Mouse (Mus musculus): ENCODE data around the gene Gm49320. TPM values are rescaled to one million over a fixed set of nuclear protein-coding genes. Genes with fewer than 3 reads are reported as not detected.

The Gm49320 gene
- polyA plus RNA-seq, 1 experiment from 2014 or later, result 1.6 TPM

- Histone ChIP-seq H3K4me1 (replicated peaks; ENCODE audit: control insufficient read depth, insufficient read depth, low read length) (no peaks in the 10 kb centered on the region), H3K9ac (no peak overlapping the region), H3K27ac (no peak overlapping the region), H3K27me3 (ENCODE audit: control insufficient read depth, insufficient read depth, low read length) (no peaks in the 10 kb centered on the region), H3K4me2 (replicated peaks) (no peak overlapping the region), H3K9me3 (ENCODE audit: control insufficient read depth, low read length) (no peaks in the 10 kb centered on the region), H3K4me3 (replicated peaks; ENCODE audit: low read length) (no peak overlapping the region), H3K36me3 (replicated peaks; ENCODE audit: control insufficient read depth, insufficient read depth) (peaks cover 74% of the 10 kb centered on the region)
- DNase-seq (ENCODE audit: low spot score), result no peak
- WGBS, result 87% methylated on average over 13 of the region's 13 CpGs
- no peak for ATAC-seq (ENCODE audit: low FRiP score)
Observed at GRCm38 (mm10) chr8:4245737-4246136, 7.1 kb downstream of the Gm49320 start.

- Histone ChIP-seq H3K4me3 (replicated peaks; ENCODE audit: low read length) (no peak overlapping the region), H3K9ac (no peak overlapping the region), H3K27ac (no peak overlapping the region), H3K36me3 (replicated peaks; ENCODE audit: control insufficient read depth, insufficient read depth) (peaks cover 67% of the 10 kb centered on the region), H3K27me3 (ENCODE audit: control insufficient read depth, insufficient read depth, low read length) (no peaks in the 10 kb centered on the region), H3K4me2 (replicated peaks) (no peak overlapping the region), H3K4me1 (replicated peaks; ENCODE audit: control insufficient read depth, insufficient read depth, low read length) (peaks cover 2% of the 10 kb centered on the region), H3K9me3 (ENCODE audit: control insufficient read depth, low read length) (no peaks in the 10 kb centered on the region)
- ATAC-seq (ENCODE audit: low FRiP score) (no peak), DNase-seq (ENCODE audit: low spot score) (no peak)
- 96% methylated on average over 8 of the region's 8 CpGs for WGBS
Observed at GRCm38 (mm10) chr8:4247241-4247640, 8.6 kb downstream of the Gm49320 start.

- DNase-seq (ENCODE audit: low spot score) (no peak), ATAC-seq (ENCODE audit: low FRiP score) (no peak)
- H3K4me1 ChIP-seq (replicated peaks; ENCODE audit: control insufficient read depth, insufficient read depth, low read length), result peaks cover 6% of the 10 kb centered on the region
- no peaks in the 10 kb centered on the region for H3K27me3 ChIP-seq (ENCODE audit: control insufficient read depth, insufficient read depth, low read length)
- H3K9ac ChIP-seq, result no peak within 1 kb of the TSS
- H3K27ac ChIP-seq, result no peak within 1 kb of the TSS
- no peak within 1 kb of the TSS for H3K4me2 ChIP-seq (replicated peaks)
- no peak within 1 kb of the TSS for H3K4me3 ChIP-seq (replicated peaks; ENCODE audit: low read length)
- no peaks in the 10 kb centered on the region for H3K9me3 ChIP-seq (ENCODE audit: control insufficient read depth, low read length)
- peaks cover 59% of the 10 kb centered on the region for H3K36me3 ChIP-seq (replicated peaks; ENCODE audit: control insufficient read depth, insufficient read depth)
- 82% methylated on average over 15 of the region's 15 CpGs for WGBS
Observed at GRCm38 (mm10) chr8:4247951-4248540, 9.4 kb downstream of the Gm49320 start, which contains the start of gene Tgfbr3l. Gene Tgfbr3l (plus strand): TSS chr8:4248214.

- no peak overlapping the region for H3K4me3 ChIP-seq (replicated peaks; ENCODE audit: low read length)
- no peak overlapping the region for H3K4me2 ChIP-seq (replicated peaks)
- no peaks in the 10 kb centered on the region for H3K9me3 ChIP-seq (ENCODE audit: control insufficient read depth, low read length)
- no peak overlapping the region for H3K27ac ChIP-seq
- H3K9ac ChIP-seq, result no peak overlapping the region
- no peak for DNase-seq (ENCODE audit: low spot score)
- 19% methylated on average over 29 of the region's 29 CpGs for WGBS
- ATAC-seq (ENCODE audit: low FRiP score), result no peak
- H3K4me1 ChIP-seq (replicated peaks; ENCODE audit: control insufficient read depth, insufficient read depth, low read length), result peaks cover 14% of the 10 kb centered on the region
- H3K36me3 ChIP-seq (replicated peaks; ENCODE audit: control insufficient read depth, insufficient read depth), result peaks cover 48% of the 10 kb centered on the region
- H3K27me3 ChIP-seq (ENCODE audit: control insufficient read depth, insufficient read depth, low read length), result no peaks in the 10 kb centered on the region
Observed at GRCm38 (mm10) chr8:4249213-4249612, 10.5 kb downstream of the Gm49320 start.

GRCm38 (mm10) chr8:4250306-4250970, 11.8 kb downstream of the Gm49320 start:
- WGBS, result 30% methylated on average over 26 of the region's 26 CpGs
- ATAC-seq (ENCODE audit: low FRiP score), result 0 out of 2 replicates have a peak, but pooled peaks have one; percentile 3
- H3K9me3 ChIP-seq (ENCODE audit: control insufficient read depth, low read length), result no peaks in the 10 kb centered on the region
- H3K9ac ChIP-seq, result 0 out of 2 replicates have a peak overlapping the region, but pooled peaks have one; percentile 7
- H3K36me3 ChIP-seq (replicated peaks; ENCODE audit: control insufficient read depth, insufficient read depth), result peaks cover 47% of the 10 kb centered on the region
- H3K27me3 ChIP-seq (ENCODE audit: control insufficient read depth, insufficient read depth, low read length), result no peaks in the 10 kb centered on the region
- DNase-seq (ENCODE audit: low spot score), result peak; percentile 79
- peaks cover 18% of the 10 kb centered on the region for H3K4me1 ChIP-seq (replicated peaks; ENCODE audit: control insufficient read depth, insufficient read depth, low read length)
- no peak overlapping the region for H3K4me3 ChIP-seq (replicated peaks; ENCODE audit: low read length)
- no peak overlapping the region for H3K27ac ChIP-seq
- no peak overlapping the region for H3K4me2 ChIP-seq (replicated peaks)

GRCm38 (mm10) chr8:4252116-4252760, 13.6 kb downstream of the Gm49320 start:
- ATAC-seq (ENCODE audit: low FRiP score), result no peak
- no peak for DNase-seq (ENCODE audit: low spot score)
- peaks cover 47% of the 10 kb centered on the region for H3K36me3 ChIP-seq (replicated peaks; ENCODE audit: control insufficient read depth, insufficient read depth)

GRCm38 (mm10) chr8:4252934-4253841, 14.5 kb downstream of the Gm49320 start, which contains the start of gene Snapc2:
Gene Snapc2 (plus strand): TSS chr8:4253080.
- peaks cover 34% of the 10 kb centered on the region for H3K4me1 ChIP-seq (replicated peaks; ENCODE audit: control insufficient read depth, insufficient read depth, low read length)
- peak within 1 kb of the TSS; percentile 49 for H3K4me3 ChIP-seq (replicated peaks; ENCODE audit: low read length)
- H3K27me3 ChIP-seq (ENCODE audit: control insufficient read depth, insufficient read depth, low read length), result no peaks in the 10 kb centered on the region
- peak; percentile 93 for DNase-seq (ENCODE audit: low spot score)
- WGBS, result under 1% methylated on average over 69 of the region's 69 CpGs
- peak within 1 kb of the TSS; percentile 72 for H3K4me2 ChIP-seq (replicated peaks)
- H3K36me3 ChIP-seq (replicated peaks; ENCODE audit: control insufficient read depth, insufficient read depth), result peaks cover 39% of the 10 kb centered on the region
- peak within 1 kb of the TSS; percentile 63 for H3K9ac ChIP-seq
- H3K9me3 ChIP-seq (ENCODE audit: control insufficient read depth, low read length), result no peaks in the 10 kb centered on the region
- peak within 1 kb of the TSS; percentile 81 for H3K27ac ChIP-seq
- peak; percentile 90 for ATAC-seq (ENCODE audit: low FRiP score)

More at GRCm38 (mm10) chr8:4252116-4252760, 13.6 kb downstream of the Gm49320 start:
- WGBS, result 51% methylated on average over 8 of the region's 8 CpGs
- H3K27me3 ChIP-seq (ENCODE audit: control insufficient read depth, insufficient read depth, low read length), result no peaks in the 10 kb centered on the region
- H3K4me3 ChIP-seq (replicated peaks; ENCODE audit: low read length), result peak overlapping the region; percentile 49
- peak overlapping the region; percentile 72 for H3K4me2 ChIP-seq (replicated peaks)
- peaks cover 26% of the 10 kb centered on the region for H3K4me1 ChIP-seq (replicated peaks; ENCODE audit: control insufficient read depth, insufficient read depth, low read length)
- peak overlapping the region; percentile 63 for H3K9ac ChIP-seq
- peak overlapping the region; percentile 81 for H3K27ac ChIP-seq
- no peaks in the 10 kb centered on the region for H3K9me3 ChIP-seq (ENCODE audit: control insufficient read depth, low read length)

GRCm38 (mm10) chr8:4254001-4254400, 15.3 kb downstream of the Gm49320 start:
- Histone ChIP-seq H3K9me3 (ENCODE audit: control insufficient read depth, low read length) (no peaks in the 10 kb centered on the region), H3K9ac (peak overlapping the region; percentile 63; the same call in 1 of the 2 replicates), H3K4me2 (replicated peaks) (peak overlapping the region; percentile 72), H3K36me3 (replicated peaks; ENCODE audit: control insufficient read depth, insufficient read depth) (peaks cover 38% of the 10 kb centered on the region), H3K27ac (peak overlapping the region; percentile 81; the same call in 1 of the 2 replicates), H3K4me1 (replicated peaks; ENCODE audit: control insufficient read depth, insufficient read depth, low read length) (peaks cover 34% of the 10 kb centered on the region), H3K27me3 (ENCODE audit: control insufficient read depth, insufficient read depth, low read length) (no peaks in the 10 kb centered on the region), H3K4me3 (replicated peaks; ENCODE audit: low read length) (peak overlapping the region; percentile 49)
- WGBS, result 67% methylated on average over 6 of the region's 6 CpGs
- ATAC-seq (ENCODE audit: low FRiP score) (no peak), DNase-seq (ENCODE audit: low spot score) (peak; percentile 77)

Data from hindbrain, embryonic 14.5 days (tissue).